Mouse (Mus musculus) heart, postnatal 0 days (tissue): Measurements from ENCODE around the gene Rpp40.

ENCODE experiments used
- CTCF ChIP-seq: IDR thresholded peaks from 2 replicates; pipeline ENCODE4 v1.5.1; 2016; ENCODE audit warnings: antibody characterized with exemption, control low read depth, low read depth
- EP300 ChIP-seq: IDR thresholded peaks from 2 replicates; pipeline ENCODE4 v1.6.1; 2016; ENCODE audit warnings: antibody characterized with exemption, low read depth

DNA sequence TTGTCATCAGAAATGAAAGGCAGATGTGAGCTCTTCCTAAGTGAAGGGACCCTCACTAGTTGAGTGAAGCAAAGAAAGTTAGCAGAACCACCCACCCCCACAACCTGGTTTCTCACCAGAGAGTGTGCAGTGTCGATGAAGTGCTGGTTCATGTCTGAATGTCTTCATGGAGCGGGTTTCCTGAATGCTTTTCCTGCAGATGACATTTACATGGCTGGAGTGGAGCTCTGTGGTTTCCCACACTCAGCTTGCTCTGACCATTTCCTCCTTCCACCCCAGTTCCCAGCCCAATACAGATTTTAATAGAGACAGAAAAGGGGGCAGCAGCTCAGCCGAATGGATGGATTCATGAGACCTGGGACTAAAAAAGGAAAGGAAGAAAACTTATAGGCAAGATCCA lies 13.3 kb downstream of the Rpp40 start:
- TF ChIP-seq EP300: no peak
- TF ChIP-seq CTCF: no peak
